Mouse (Mus musculus) forebrain, embryonic 11.5 days (tissue): ENCODE results near the gene Sufu. TPM values are rescaled to one million over a fixed set of nuclear protein-coding genes. Genes with fewer than 3 reads are reported as not detected.

Experiments used
- ATAC-seq: fragments of 200-750 bp; cut with Nextera tagmentation; replicated peaks from 2 replicates; pipeline ENCODE4 v1.8.0; 2017; ENCODE audit warnings: moderate TSS enrichment; ENCODE audit not compliant: low FRiP score
- DNase-seq: peaks from one replicate; pipeline ENCODE4 v3.0.0-alpha.2; 2017; ENCODE audit warnings: low spot score
- H3K27ac ChIP-seq: fragments of 300-500 bp; sonication (generic); 2 replicates; pipeline ENCODE4 v1.5.1; 2014; ENCODE audit warnings: low read depth, low read length
- H3K27me3 ChIP-seq: fragments of 300-500 bp; sonication (generic); 2 replicates; pipeline ENCODE4 v1.6.1; 2014; ENCODE audit warnings: mild to moderate bottlenecking, low read length, mixed read lengths; ENCODE audit not compliant: control insufficient read depth, insufficient read depth
- H3K36me3 ChIP-seq: fragments of 300-500 bp; sonication (generic); 2 replicates; pipeline ENCODE4 v1.6.1; 2014; ENCODE audit warnings: mild to moderate bottlenecking, low read length, moderate library complexity, mixed read lengths; ENCODE audit not compliant: control insufficient read depth, insufficient read depth
- H3K4me1 ChIP-seq: fragments of 300-500 bp; sonication (generic); replicated peaks from 2 replicates; pipeline ENCODE4 v1.6.1; 2014; ENCODE audit warnings: low read length, mixed read lengths; ENCODE audit not compliant: control insufficient read depth, insufficient read depth
- H3K4me2 ChIP-seq: fragments of 300-500 bp; sonication (generic); 2 replicates; pipeline ENCODE4 v1.6.1; 2014; ENCODE audit warnings: low read depth, mild to moderate bottlenecking, low read length, moderate library complexity, mixed read lengths; ENCODE audit not compliant: severe bottlenecking
- H3K4me3 ChIP-seq: fragments of 300-500 bp; sonication (generic); 2 replicates; pipeline ENCODE4 v1.5.1; 2014; ENCODE audit warnings: low read depth, low read length
- H3K9ac ChIP-seq: fragments of 300-500 bp; sonication (generic); 2 replicates; pipeline ENCODE4 v1.6.1; 2014; ENCODE audit warnings: low read length
- H3K9me3 ChIP-seq: fragments of 300-500 bp; sonication (generic); 2 replicates; pipeline ENCODE4 v1.6.1; 2016; ENCODE audit warnings: low read length, mixed read lengths; ENCODE audit not compliant: control insufficient read depth
- WGBS: fragments of 180-500 bp; shearing (Covaris S2); extraction: QIAGEN DNeasy Blood & Tissue Kit; methylation state at CpG from one replicate; pipeline ENCODE4 v1.1.7; 2014; 5-methylcytosine and 5-hydroxymethylcytosine counted together
- polyA plus RNA-seq: library from polyadenylated mRNA; unstranded; fragments of >200 nt; fragmentation: Nextera tagmentation; extraction: Ambion mirVana; gene quantifications from 2 replicates; pipeline ENCODE4 v1.2.1, GENCODE M21; 2014

The Sufu gene
- polyA plus RNA-seq, 1 experiment from 2014 or later, result 48.6 TPM

DNA sequence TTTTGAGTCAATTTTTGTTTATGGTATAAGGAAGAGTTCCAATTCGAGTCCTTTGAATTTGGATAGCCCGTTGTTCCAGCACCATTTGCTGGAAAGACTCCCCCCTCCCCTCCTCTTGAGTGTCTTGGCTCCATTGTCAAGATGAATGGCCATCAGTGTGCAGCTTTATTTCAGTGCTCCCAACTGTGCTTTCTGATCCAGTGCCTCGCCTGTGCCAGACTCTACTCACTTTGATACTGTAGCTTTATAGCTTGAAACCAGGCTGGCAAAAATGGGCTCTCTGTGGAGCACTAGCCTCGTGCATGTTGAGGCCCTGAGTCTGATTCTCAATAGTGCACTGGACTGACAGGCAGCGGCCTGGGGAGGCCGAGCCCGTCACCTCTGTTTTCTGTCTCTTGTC lies 50.4 kb downstream of the Sufu start:
- H3K9ac ChIP-seq, result no peak overlapping the region; the same call in 1 of the 2 replicates
- no peaks in the 10 kb centered on the region for H3K9me3 ChIP-seq
- no peaks in the 10 kb centered on the region for H3K36me3 ChIP-seq
- no peak overlapping the region for H3K4me3 ChIP-seq
- DNase-seq (no peak), ATAC-seq (no peak)
- no peak overlapping the region for H3K4me2 ChIP-seq
- peak overlapping the region; percentile 41; the same call in 1 of the 2 replicates for H3K27ac ChIP-seq
- no peaks in the 10 kb centered on the region for H3K27me3 ChIP-seq
- WGBS, result 30% methylated on average over 7 of the region's 7 CpGs
- H3K4me1 ChIP-seq, result peaks cover 21% of the 10 kb centered on the region

DNA sequence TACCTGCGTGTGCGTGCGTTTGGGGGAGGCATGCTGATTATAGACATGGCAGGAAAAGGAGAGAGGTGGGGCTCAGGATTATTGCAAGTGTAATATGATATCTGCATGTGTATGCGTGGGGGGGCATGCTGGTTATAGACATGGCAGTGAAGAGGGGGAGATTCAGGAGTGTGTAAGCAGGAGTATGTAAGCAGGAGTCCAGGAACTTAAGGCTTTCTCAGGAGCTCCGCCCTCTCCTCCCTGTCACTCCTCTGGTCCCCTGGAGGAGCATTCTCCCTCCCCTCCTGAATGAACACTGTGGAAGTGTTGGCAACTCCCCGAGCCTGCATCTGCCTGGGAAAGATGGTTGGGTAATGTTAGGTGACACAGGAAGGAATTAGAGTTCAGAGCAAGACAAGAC lies 51.2 kb downstream of the Sufu start:
- DNase-seq (no peak), ATAC-seq (no peak)
- Histone ChIP-seq H3K36me3 (no peaks in the 10 kb centered on the region), H3K27ac (no peak overlapping the region), H3K27me3 (no peaks in the 10 kb centered on the region), H3K9me3 (no peaks in the 10 kb centered on the region), H3K9ac (no peak overlapping the region), H3K4me1 (peaks cover 21% of the 10 kb centered on the region), H3K4me3 (no peak overlapping the region), H3K4me2 (no peak overlapping the region)
- WGBS, result 58% methylated on average over 6 of the region's 6 CpGs

DNA sequence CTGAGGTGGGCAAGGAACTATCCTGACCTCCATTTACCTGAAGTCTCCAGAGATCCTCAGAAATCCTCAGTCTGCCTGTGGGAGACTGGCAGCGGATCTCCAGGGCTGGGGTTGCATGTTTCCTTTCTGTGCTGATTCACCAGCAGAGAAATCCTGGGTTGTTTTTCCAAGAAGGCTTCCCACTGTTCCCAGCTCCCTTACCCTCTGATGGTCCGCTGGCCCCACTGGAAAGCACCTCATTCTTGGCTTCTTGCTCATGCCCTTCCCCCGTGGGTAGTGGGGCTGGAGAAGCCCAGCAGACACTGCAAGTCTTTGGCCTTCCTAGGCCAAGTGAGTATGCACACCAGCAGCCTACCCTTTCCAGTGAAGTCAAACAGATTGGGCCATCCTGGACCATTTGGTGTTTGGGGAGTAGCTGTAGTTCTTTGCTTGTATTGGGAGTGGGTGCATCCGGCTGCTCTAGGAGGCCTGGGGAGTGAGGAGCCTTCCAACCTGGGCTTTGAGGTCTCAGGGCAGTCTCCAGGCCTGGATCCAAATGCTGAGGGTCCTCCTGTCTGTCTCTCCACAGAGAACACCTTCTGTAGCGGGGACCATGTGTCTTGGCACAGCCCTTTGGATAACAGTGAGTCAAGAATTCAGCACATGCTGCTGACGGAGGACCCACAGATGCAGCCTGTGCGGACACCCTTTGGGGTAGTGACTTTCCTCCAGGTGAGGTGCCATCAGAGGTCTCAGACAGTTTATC lies 52.7 kb downstream of the Sufu start:
- WGBS, result 87% methylated on average over 7 of the region's 7 CpGs
- no peaks in the 10 kb centered on the region for H3K9me3 ChIP-seq
- H3K4me1 ChIP-seq, result peaks cover 12% of the 10 kb centered on the region; the same call in 1 of the 2 replicates
- no peak for DNase-seq
- no peak for ATAC-seq
- no peaks in the 10 kb centered on the region for H3K36me3 ChIP-seq
- H3K27me3 ChIP-seq, result no peaks in the 10 kb centered on the region
- no peak overlapping the region for H3K27ac ChIP-seq
- peak overlapping the region; percentile 12; the same call in 1 of the 2 replicates for H3K9ac ChIP-seq
- no peak overlapping the region for H3K4me2 ChIP-seq
- H3K4me3 ChIP-seq, result no peak overlapping the region

DNA sequence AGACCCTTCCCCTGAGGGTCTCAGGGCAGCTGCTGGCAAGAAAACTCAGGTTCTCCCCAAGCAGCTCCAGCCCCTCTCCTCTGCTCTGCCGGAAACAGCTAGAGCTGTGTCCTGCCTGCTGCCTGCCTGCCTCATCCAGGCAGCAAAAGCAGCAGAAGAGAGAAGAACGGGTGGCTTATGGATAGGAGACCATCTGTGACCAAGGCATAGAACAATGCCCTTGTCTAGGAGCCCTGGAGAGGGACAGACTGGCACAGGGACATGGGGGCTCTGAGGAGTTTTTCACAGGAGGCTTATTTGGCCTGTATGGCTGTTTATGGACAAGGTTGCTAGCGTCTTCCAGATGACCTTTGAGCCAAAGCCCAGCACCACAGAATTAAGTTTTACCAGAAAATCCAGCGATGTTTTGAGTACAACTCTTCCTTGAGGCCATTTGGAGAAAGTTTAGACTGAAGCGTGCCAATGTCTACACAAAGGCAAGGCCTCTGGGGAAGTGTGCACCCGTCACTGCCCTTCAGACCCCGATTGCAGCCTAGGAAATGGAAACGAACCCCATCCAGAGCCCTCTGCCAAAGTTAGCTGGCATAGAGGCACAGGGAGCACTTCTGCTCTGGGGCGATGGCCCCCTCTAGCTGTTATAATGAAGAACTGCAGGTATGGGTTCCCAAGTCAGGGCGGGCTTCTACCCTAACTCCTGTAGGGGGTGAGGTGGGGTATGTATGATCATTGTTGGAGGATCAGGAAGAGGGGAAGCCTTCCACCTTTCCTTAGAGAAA lies 55.5 kb downstream of the Sufu start:
- Histone ChIP-seq H3K9ac (no peak overlapping the region), H3K4me3 (no peak overlapping the region), H3K9me3 (no peaks in the 10 kb centered on the region), H3K4me1 (peaks cover 9% of the 10 kb centered on the region; the same call in 1 of the 2 replicates), H3K4me2 (no peak overlapping the region), H3K27ac (no peak overlapping the region), H3K27me3 (no peaks in the 10 kb centered on the region), H3K36me3 (no peaks in the 10 kb centered on the region)
- no peak for DNase-seq
- no peak for ATAC-seq
- WGBS, result 46% methylated on average over 10 of the region's 10 CpGs

DNA sequence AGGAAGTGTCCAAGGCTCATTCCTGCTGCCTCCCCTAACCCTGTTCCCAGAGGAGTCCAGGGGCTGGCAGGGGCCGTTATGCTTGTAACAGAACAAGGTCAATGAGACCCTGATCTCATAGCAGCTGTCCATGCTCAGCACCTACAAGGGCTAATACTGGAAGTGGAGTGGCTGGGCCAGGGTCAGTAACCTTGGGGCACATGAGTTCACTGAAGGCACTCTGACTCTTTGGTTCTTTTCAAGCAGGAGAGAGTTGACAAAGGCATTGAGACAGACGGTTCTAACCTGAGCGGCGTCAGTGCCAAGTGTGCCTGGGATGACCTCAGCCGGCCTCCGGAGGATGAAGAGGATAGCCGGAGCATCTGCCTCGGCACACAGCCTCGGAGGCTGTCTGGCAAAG lies 56.2 kb downstream of the Sufu start:
- ATAC-seq (no peak), DNase-seq (no peak)
- Histone ChIP-seq H3K9ac (no peak overlapping the region), H3K36me3 (no peaks in the 10 kb centered on the region), H3K9me3 (no peaks in the 10 kb centered on the region), H3K27me3 (no peaks in the 10 kb centered on the region), H3K4me3 (no peak overlapping the region), H3K4me2 (no peak overlapping the region), H3K4me1 (0 out of 2 replicates have a peak, but pooled peaks cover 3% of the 10 kb centered on the region), H3K27ac (no peak overlapping the region)
- 91% methylated on average over 9 of the region's 9 CpGs for WGBS

- no peaks in the 10 kb centered on the region for H3K27me3 ChIP-seq
- peak overlapping the region; percentile 8; the same call in 1 of the 2 replicates for H3K9ac ChIP-seq
- no peak overlapping the region for H3K4me2 ChIP-seq
- H3K4me3 ChIP-seq, result no peak overlapping the region
- ATAC-seq (no peak), DNase-seq (no peak)
- H3K9me3 ChIP-seq, result no peaks in the 10 kb centered on the region
- 0 out of 2 replicates have a peak, but pooled peaks cover under 1% of the 10 kb centered on the region for H3K4me1 ChIP-seq
- H3K36me3 ChIP-seq, result no peaks in the 10 kb centered on the region
- no peak overlapping the region for H3K27ac ChIP-seq
- 83% methylated on average over 20 of the region's 20 CpGs for WGBS
Measured at GRCm38 (mm10) chr19:46454126-46454880, 57.6 kb downstream of the Sufu start.

- H3K27me3 ChIP-seq, result no peaks in the 10 kb centered on the region
- no peaks in the 10 kb centered on the region for H3K4me1 ChIP-seq
- no peak overlapping the region for H3K4me2 ChIP-seq
- DNase-seq (no peak), ATAC-seq (no peak)
- H3K9ac ChIP-seq, result no peak overlapping the region
- no peaks in the 10 kb centered on the region for H3K9me3 ChIP-seq
- H3K27ac ChIP-seq, result no peak overlapping the region
- 86% methylated on average over 1 of the region's 1 CpGs for WGBS
- no peak overlapping the region for H3K4me3 ChIP-seq
- H3K36me3 ChIP-seq, result no peaks in the 10 kb centered on the region
Measured at GRCm38 (mm10) chr19:46455032-46455431, 58.3 kb downstream of the Sufu start.

DNA sequence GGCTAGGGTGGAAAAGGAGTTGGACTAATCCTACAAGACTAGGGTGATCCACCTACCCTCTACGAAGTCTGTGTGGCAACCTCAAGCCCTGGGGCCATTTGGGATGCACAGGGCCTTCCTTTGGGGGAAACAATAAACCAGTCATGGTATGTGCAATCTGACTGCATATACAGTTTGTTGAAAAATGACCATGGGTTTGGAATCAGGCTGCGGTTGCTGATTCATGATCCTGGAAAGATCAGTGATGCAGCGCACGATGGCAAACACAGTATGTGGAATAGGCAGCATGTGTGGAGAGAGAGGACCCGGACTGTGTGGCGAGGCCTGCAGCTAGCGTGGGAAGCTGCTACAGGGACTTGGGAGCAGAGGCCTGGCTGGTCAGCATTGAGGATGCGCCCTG lies 58.9 kb downstream of the Sufu start:
- Histone ChIP-seq H3K9ac (no peak overlapping the region), H3K4me2 (no peak overlapping the region), H3K27ac (no peak overlapping the region; the same call in 1 of the 2 replicates), H3K4me3 (no peak overlapping the region), H3K4me1 (no peaks in the 10 kb centered on the region), H3K9me3 (no peaks in the 10 kb centered on the region), H3K27me3 (no peaks in the 10 kb centered on the region), H3K36me3 (no peaks in the 10 kb centered on the region; the same call in 1 of the 2 replicates)
- 93% methylated on average over 8 of the region's 8 CpGs for WGBS
- DNase-seq (no peak), ATAC-seq (no peak)
